Mouse (Mus musculus) bone marrow macrophage, adult 2 months (primary cell): ENCODE results near the gene Slc5a7.

Source experiments
- CTCF ChIP-seq: IDR thresholded peaks from 2 replicates; pipeline ENCODE4 v1.5.1; 2012; ENCODE audit warnings: low read depth, mild to moderate bottlenecking, low read length, moderate library complexity
- POLR2A ChIP-seq: IDR thresholded peaks from 2 replicates; pipeline ENCODE4 v1.6.1; 2012; ENCODE audit warnings: mild to moderate bottlenecking, low read depth, low read length, borderline replicate concordance

DNA sequence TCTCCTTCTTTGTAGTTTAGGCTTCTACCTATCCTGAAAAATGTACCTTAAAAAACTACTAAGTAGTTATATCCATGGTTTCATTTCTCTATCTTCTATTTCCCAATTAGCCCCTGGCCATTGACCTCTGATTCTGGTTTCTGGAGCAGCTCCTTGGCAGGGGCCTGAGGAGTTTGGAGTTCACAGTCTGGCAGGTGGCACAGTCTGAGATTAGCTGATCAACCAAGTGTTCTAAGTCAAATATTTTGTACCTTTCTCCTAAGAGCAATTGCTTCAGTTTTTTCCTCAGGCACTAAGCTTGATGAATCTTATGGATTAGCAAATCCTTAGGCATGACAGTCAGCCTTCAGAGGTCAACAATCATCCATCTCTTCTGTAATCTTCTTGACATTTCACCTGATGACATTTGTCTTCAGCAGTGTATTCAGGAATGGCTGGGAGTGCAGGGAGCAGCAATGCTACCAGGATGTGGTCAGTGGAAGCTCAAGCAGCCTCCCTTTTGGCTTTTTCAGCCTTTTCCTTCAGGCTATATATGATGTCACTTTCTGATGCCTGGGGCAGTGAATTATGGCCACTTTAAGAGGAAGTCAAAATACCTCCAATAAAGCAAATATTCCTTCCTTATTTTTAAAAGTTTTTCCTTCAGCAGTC lies 55.1 kb downstream of the Slc5a7 start:
- no peak for TF ChIP-seq CTCF
- TF ChIP-seq POLR2A = no peak
